Mouse (Mus musculus) bone marrow, adult 2 months (tissue): ENCODE results near the gene Rps27. TPM values are rescaled to one million over a fixed set of nuclear protein-coding genes. Genes with fewer than 3 reads are reported as not detected.
A peak's percentile ranks its signal among the peaks of the same experiment; 100 is the strongest.

Source experiments
- H3K27ac ChIP-seq: fragments of 200-500 bp; 2 replicates; pipeline ENCODE4 v1.5.1; 2012; ENCODE audit warnings: low read depth, mild to moderate bottlenecking, control low read depth, inconsistent platforms, low read length; ENCODE audit not compliant: control insufficient read depth, poor library complexity, insufficient read depth
- H3K4me1 ChIP-seq: fragments of 200-500 bp; 2 replicates; pipeline ENCODE4 v1.6.1; 2011; ENCODE audit warnings: low read length; ENCODE audit not compliant: control insufficient read depth, insufficient read depth
- H3K4me3 ChIP-seq: fragments of 200-500 bp; replicated peaks from 2 replicates; pipeline ENCODE3; 2011; ENCODE audit warnings: mild to moderate bottlenecking, low read depth, low read length, control low read depth; ENCODE audit not compliant: control insufficient read depth
- CTCF ChIP-seq: fragments of 200-500 bp; IDR thresholded peaks from 2 replicates; pipeline ENCODE4 v1.5.1; 2011; ENCODE audit warnings: low read length, control low read depth; ENCODE audit not compliant: control insufficient read depth, insufficient read depth
- POLR2A ChIP-seq: fragments of 200-500 bp; IDR thresholded peaks from 2 replicates; pipeline ENCODE4 v1.6.1; 2011; ENCODE audit warnings: low read depth, mild to moderate bottlenecking, control low read depth, low read length, borderline replicate concordance; ENCODE audit not compliant: control insufficient read depth
- WGBS: fragments of 180-500 bp; shearing (Covaris S2); methylation state at CpG from one replicate; pipeline ENCODE4 v1.1.7; 2018; 5-methylcytosine and 5-hydroxymethylcytosine counted together
- polyA plus RNA-seq: library from polyadenylated mRNA; stranded (reverse); fragments of >200 nt; gene quantifications from 2 replicates; pipeline ENCODE4 v1.2.4, GENCODE M21; 2011; ENCODE audit warnings: low replicate concordance; ENCODE audit not compliant: missing spikeins, insufficient read depth, insufficient read length

The Rps27 gene
- polyA plus RNA-seq, 1 experiment, result 168 TPM

DNA sequence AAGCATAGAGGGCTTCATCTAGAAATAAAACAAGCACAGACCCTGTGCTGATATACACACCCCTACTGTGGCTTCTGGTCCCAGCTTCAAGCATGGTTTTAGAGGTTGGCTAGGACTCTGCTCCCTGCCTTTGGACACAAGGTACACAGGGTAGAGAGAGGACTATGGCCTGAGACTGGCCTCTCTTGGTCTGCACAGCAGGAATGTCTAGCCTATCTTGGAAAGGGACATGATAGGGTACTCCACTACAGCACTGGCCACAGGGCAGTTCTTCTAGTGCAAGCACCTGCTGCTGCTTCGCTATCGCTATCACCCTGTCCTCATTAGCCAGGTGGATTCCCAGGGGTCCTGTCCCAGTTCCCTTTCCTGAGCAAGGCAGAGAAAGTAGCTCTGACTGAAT is 27.8 kb upstream of the Rps27 start:
- WGBS, result 79% methylated on average over 2 of the region's 2 CpGs
- Histone ChIP-seq H3K27ac (no peak overlapping the region), H3K4me1 (peaks cover 4% of the 10 kb centered on the region; the same call in 1 of the 2 replicates), H3K4me3 (no peak overlapping the region)
- TF ChIP-seq POLR2A (no peak), CTCF (no peak)

DNA sequence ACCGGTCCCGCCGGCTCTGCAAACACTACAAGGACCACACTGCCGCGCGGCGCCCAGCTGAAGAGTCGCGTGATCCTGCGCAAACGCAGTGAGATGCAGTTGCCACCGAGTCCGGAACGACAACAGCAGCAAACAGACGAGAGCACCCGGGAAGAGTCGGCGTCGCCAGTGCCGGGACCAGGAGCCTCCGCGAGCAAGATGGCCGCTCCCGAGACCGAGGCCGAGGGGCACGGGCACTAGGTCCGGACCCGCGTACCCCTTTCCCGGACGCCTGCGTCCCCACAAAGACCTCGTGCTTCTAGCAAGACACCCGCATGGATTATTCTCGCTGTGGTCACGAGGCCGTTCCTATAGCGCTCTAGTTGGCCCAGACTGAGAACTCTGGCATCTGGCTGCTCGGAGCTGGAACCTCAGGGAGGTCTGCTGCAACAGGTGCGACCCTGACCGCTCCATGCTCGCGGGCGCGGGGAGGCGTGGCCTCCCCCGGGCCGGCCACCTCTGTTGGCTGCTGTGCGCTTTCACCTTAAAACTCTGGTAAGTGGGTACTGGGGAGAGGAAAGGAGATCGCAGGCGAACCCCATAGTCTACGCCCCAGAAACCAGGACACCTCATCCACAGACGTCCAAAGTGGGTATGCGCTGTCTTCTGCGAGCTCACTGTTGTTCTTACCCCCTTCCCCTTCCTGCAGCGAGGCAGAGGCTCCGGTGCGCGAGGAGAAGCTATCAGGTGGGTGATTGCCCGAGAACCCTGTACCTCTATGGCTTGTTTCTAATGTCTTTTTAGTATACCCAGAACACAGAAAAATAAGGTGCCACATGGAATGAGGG is 18.3 kb upstream of the Rps27 start, which contains the start of gene Jtb:
Gene Jtb (plus strand): TSS at position 91 of the 827 bp plus-strand sequence.
- under 1% methylated on average over 61 of the region's 61 CpGs for WGBS
- Histone ChIP-seq H3K27ac (peak within 1 kb of the TSS; percentile 89), H3K4me3 (peak within 1 kb of the TSS; percentile 95), H3K4me1 (no peaks in the 10 kb centered on the region)
- TF ChIP-seq CTCF (no peak; the same call in 1 of the 2 replicates), POLR2A (peak; percentile 91)

DNA sequence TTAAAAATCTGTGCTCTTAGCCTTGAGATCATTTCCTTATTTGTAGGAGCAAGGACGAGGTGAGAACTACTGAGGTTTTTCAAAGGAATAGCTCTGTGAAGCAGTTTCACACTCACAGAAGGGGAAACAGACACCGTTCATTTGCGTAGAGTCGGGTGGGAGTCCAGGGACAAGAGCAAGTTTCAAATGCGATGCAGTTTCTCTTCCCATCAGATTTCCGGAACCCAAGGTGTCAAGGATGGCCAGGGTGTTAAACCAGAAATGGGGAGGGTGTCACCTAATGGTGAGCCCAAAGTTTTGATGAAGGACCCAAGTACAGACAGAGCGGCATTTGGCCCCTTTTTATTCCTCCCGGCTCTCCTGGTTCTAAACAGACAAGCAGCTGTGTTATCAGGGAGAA is 17.6 kb upstream of the Rps27 start:
- Histone ChIP-seq H3K4me3 (peak overlapping the region; percentile 95), H3K4me1 (no peaks in the 10 kb centered on the region), H3K27ac (peak overlapping the region; percentile 89)
- WGBS, result 8% methylated on average over 8 of the region's 8 CpGs
- TF ChIP-seq POLR2A (no peak), CTCF (no peak)

DNA sequence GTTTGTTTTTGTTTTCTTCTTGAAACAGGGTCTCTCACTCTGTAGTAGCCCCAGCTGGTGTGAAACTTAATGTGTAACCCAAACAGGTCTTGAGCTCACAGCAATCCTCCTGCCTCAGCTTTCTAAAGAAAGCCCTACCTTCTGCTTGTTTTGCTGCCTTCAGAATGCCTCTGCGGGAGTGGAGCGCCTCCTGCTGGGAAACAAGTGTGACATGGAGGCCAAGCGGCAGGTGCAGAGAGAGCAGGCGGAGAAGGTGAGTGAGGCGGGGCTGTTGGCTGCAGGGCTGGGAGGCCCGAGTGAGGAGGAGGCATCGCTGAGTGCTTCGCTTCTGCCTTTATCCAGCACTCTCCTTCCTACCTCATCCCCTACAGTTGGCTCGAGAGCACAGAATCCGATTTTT is 10.9 kb upstream of the Rps27 start:
- TF ChIP-seq POLR2A, result no peak
- no peak for TF ChIP-seq CTCF
- 87% methylated on average over 10 of the region's 10 CpGs for WGBS
- peaks cover 1% of the 10 kb centered on the region; the same call in 1 of the 2 replicates for H3K4me1 ChIP-seq
- no peak overlapping the region for H3K27ac ChIP-seq
- H3K4me3 ChIP-seq, result no peak overlapping the region

DNA sequence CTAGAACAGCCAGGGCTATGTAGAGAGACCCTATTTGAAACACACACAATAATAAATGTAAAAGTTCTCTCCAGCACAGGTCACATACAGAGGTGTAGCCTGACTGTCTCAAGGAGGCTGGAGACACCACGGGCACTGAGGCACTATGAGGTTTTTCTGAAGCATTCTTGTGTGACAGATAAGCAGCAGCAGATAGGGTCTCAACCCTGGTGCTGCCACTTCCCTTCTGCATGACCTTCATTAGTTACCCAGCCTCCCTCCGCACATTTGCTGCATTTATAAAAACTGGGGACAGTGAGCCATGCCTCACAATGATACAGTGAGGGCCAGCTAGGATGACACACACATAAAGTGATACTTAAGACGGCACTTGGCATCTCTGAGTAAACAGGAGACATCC is 9.5 kb upstream of the Rps27 start:
- 52% methylated on average over 3 of the region's 3 CpGs for WGBS
- TF ChIP-seq POLR2A (no peak), CTCF (no peak)

DNA sequence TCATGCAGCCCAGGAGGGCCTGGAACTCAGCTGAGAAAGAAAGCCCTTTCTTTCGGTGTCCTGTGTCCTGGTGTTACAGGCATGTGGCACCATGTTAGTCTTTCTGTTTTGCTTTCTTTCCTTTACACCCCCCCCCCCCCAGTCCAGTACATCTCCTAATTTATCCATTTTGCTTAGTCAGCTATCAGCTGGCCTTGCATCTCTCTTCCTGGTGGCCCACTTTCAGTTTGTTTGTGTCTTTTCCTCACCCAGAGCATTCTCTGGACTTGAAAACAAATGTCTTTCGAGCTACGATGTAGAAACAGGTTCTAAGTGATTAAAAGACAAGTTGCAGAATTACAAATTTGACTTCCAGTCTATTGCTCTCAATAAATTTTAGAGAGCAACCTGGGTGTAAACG is 9.0 kb upstream of the Rps27 start:
- WGBS, result 79% methylated on average over 4 of the region's 4 CpGs
- no peak for TF ChIP-seq CTCF
- no peak for TF ChIP-seq POLR2A
- no peak overlapping the region for H3K27ac ChIP-seq
- H3K4me3 ChIP-seq, result no peak overlapping the region
- peaks cover 1% of the 10 kb centered on the region; the same call in 1 of the 2 replicates for H3K4me1 ChIP-seq

More for the DNA sequence above, 9.5 kb upstream of the Rps27 start:
- Histone ChIP-seq H3K27ac (no peak overlapping the region), H3K4me3 (no peak overlapping the region), H3K4me1 (peaks cover 1% of the 10 kb centered on the region; the same call in 1 of the 2 replicates)

DNA sequence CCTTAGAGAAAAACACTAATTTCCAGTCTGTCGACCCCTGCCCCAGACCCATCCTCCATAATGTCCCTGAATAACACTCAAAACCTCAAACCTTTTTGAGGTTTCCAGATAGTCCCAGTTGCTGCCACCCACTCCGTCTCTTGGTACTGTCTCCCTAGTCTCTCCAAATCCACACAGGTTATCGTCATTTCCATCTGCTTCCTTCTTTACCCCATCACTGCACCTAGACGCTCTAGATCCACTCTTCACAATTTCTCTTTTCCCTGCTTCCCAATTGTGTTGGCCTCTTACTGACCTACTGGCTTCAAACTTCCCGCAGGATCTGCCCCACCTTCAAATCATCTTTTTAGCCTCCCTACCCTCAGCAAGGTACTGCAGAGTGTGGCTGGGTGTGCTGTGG is 7.7 kb upstream of the Rps27 start:
- Histone ChIP-seq H3K27ac (no peak overlapping the region), H3K4me1 (peaks cover 1% of the 10 kb centered on the region; the same call in 1 of the 2 replicates), H3K4me3 (no peak overlapping the region)
- WGBS, result 20% methylated on average over 5 of the region's 5 CpGs
- TF ChIP-seq POLR2A, result no peak
- no peak for TF ChIP-seq CTCF

DNA sequence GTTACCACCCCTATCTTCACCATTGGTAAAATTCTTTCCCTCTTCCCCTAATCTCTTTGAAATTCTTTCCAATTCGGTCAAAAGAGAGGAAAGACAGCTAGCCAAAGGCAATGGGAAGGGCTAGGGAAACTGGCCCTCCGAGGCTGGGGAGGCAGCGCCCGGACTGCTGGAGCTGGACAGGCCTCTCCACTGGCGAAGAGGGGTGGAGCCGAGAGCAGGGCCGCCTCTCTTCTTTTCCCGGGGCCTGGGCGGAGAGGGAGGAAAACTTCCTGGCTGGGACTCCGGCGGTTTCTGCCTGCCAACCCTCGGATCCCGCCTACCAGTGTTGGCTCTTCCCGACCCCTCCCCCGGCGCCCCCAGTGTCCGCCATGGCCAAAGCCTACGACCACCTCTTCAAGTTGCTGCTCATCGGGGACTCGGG is 7.1 kb upstream of the Rps27 start:
- TF ChIP-seq POLR2A, result no peak
- Histone ChIP-seq H3K4me1 (peaks cover 1% of the 10 kb centered on the region; the same call in 1 of the 2 replicates), H3K4me3 (peak overlapping the region; percentile 37), H3K27ac (no peak overlapping the region)
- WGBS, result 3% methylated on average over 20 of the region's 20 CpGs
